In genomic region chr3:132130781-132131180, GRCm38 (mm10) we compare ENCODE assay signal across 29 mouse cellular contexts. TPM values are rescaled to one million over a fixed set of nuclear protein-coding genes. Genes with fewer than 3 reads are reported as not detected.
DNase-seq lines count a peak whose midpoint lies in the region; ATAC-seq and TF ChIP-seq lines count a peak whose summit lies in the region.
"Had no signal": no experiment of that assay in that cellular context is flagged by ENCODE, and none has a peak within 500 bp of the region (broad histone marks: within the 10 kb centered on the region; RNA-seq: fewer than 3 reads in every experiment).

No protein-coding gene starts in this region.

- no peak overlapping the region for H3K9ac ChIP-seq in liver, embryonic 16.5 days (ENCODE audit: low read depth, low read length)
- H3K9ac ChIP-seq: embryonic facial prominence, embryonic 12.5 days; embryonic facial prominence, embryonic 15.5 days; forebrain, postnatal 0 days; heart, embryonic 13.5 days; hindbrain, embryonic 12.5 days; hindbrain, embryonic 15.5 days had no signal

- no peaks in the 10 kb centered on the region for H3K79me3 ChIP-seq in C2C12 (ENCODE audit: low read depth)

- no peak overlapping the region for H3ac ChIP-seq in C2C12 (ENCODE audit: control insufficient read depth, insufficient read length, low read depth)

- WGBS in liver, embryonic 16.5 days (ENCODE audit: insufficient replicate concordance): 53% methylated on average over 3 of the region's 3 CpGs

- H3K27ac ChIP-seq in liver, embryonic 16.5 days (ENCODE audit: low read length): no peak overlapping the region
- H3K27ac ChIP-seq: embryonic facial prominence, embryonic 12.5 days; embryonic facial prominence, embryonic 15.5 days; heart, adult 2 months; heart, embryonic 10.5 days; heart, embryonic 13.5 days; hindbrain, embryonic 12.5 days; hindbrain, embryonic 15.5 days had no signal

- H3K9me3 ChIP-seq in liver, embryonic 16.5 days (replicated peaks; ENCODE audit: control insufficient read depth, low read length): no peaks in the 10 kb centered on the region
- H3K9me3 ChIP-seq: embryonic facial prominence, embryonic 12.5 days; embryonic facial prominence, embryonic 15.5 days; heart, embryonic 10.5 days; heart, embryonic 13.5 days; hindbrain, embryonic 12.5 days; hindbrain, embryonic 15.5 days had no signal

- no peaks in the 10 kb centered on the region for H3K27me3 ChIP-seq in liver, embryonic 16.5 days (ENCODE audit: control insufficient read depth, insufficient read depth, low read depth, low read length)
- H3K27me3 ChIP-seq in C2C12 (ENCODE audit: control insufficient read depth, insufficient read depth, insufficient read length): no peaks in the 10 kb centered on the region
- H3K27me3 ChIP-seq: CH12.LX; embryonic facial prominence, embryonic 12.5 days; embryonic facial prominence, embryonic 15.5 days; heart, embryonic 13.5 days; hindbrain, embryonic 12.5 days; hindbrain, embryonic 15.5 days; Patski had no signal

- no peak overlapping the region for H3K4me2 ChIP-seq in liver, embryonic 16.5 days (ENCODE audit: low read depth, low read length)
- H3K4me2 ChIP-seq: embryonic facial prominence, embryonic 12.5 days; embryonic facial prominence, embryonic 15.5 days; heart, embryonic 13.5 days; hindbrain, embryonic 12.5 days; hindbrain, embryonic 15.5 days had no signal

- TF ChIP-seq CTCF in C2C12 (IDR thresholded peaks at IDR 0.05; ENCODE audit: control insufficient read depth, insufficient read depth, insufficient read length): no peak

- no peak overlapping the region for H3K4me3 ChIP-seq in liver, embryonic 16.5 days (ENCODE audit: low read depth, low read length)
- no peak overlapping the region for H3K4me3 ChIP-seq in C2C12 (ENCODE audit: insufficient read depth, poor library complexity, severe bottlenecking)
- H3K4me3 ChIP-seq: embryonic facial prominence, embryonic 12.5 days; embryonic facial prominence, embryonic 15.5 days; heart, adult 2 months; heart, embryonic 10.5 days; heart, embryonic 13.5 days; hindbrain, embryonic 12.5 days; hindbrain, embryonic 15.5 days had no signal

- H3K4me1 ChIP-seq in liver, embryonic 16.5 days (ENCODE audit: control insufficient read depth, low read depth, low read length): no peaks in the 10 kb centered on the region
- H3K4me1 ChIP-seq: embryonic facial prominence, embryonic 15.5 days; heart, embryonic 10.5 days; heart, embryonic 13.5 days; hindbrain, embryonic 12.5 days; hindbrain, embryonic 15.5 days had no signal

- no peaks in the 10 kb centered on the region for H3K79me2 ChIP-seq in C2C12 (ENCODE audit: control insufficient read depth, insufficient read depth)

- ATAC-seq in liver, embryonic 16.5 days (ENCODE audit: low read depth): peak; percentile 39; the same call in 1 of the 2 replicates
- ATAC-seq in megakaryocyte progenitor cell, adult 5-6 weeks (replicated peaks; ENCODE audit: poor library complexity): peak; percentile 39; the same call in 1 of the 2 replicates
- ATAC-seq in activated CD4-positive, CD25-positive, alpha-beta regulatory T cell, adult 4 months: no peak
- ATAC-seq: forebrain, embryonic 14.5 days; Patski had no signal

- DNase-seq in liver (no peak), 3T3-L1 (ENCODE audit: low read depth, low spot score) (peak; percentile 2)
- DNase-seq in frontal cortex, adult 2 months (ENCODE audit: extremely low spot score in 1 of 2, low spot score in 1 of 2): no peak
- DNase-seq: adrenal gland, adult 2 months; adrenal gland, postnatal 14 days; cerebellum, adult 11 months; cerebellum, adult 2 months; cerebellum, adult 9-11 months; cerebellum, postnatal 25 days; forebrain, postnatal 0 days; gastrocnemius, postnatal 25 days; heart, adult 2 months; heart, postnatal 14 days had no signal

- H3K36me3 ChIP-seq in liver, embryonic 16.5 days (ENCODE audit: control insufficient read depth, insufficient read depth): no peaks in the 10 kb centered on the region
- H3K36me3 ChIP-seq in C2C12 (ENCODE audit: control insufficient read depth, insufficient read depth): no peaks in the 10 kb centered on the region
- H3K36me3 ChIP-seq: embryonic facial prominence, embryonic 12.5 days; embryonic facial prominence, embryonic 15.5 days; G1E; heart, embryonic 10.5 days; heart, embryonic 13.5 days; hindbrain, embryonic 12.5 days; hindbrain, embryonic 15.5 days had no signal

TF ChIP-seq in C2C12, 6 proteins besides CTCF, POLR2A, EP300 and RAD21:
- TF ChIP-seq CEBPB (IDR thresholded peaks at IDR 0.05; ENCODE audit: low read depth): peak; percentile 45
- no peak for TF ChIP-seq FOSL1 (IDR thresholded peaks at IDR 0.05; ENCODE audit: insufficient read depth, low read length, poor library complexity, severe bottlenecking)
- TF ChIP-seq MAX (IDR thresholded peaks at IDR 0.05): no peak
- no peak for TF ChIP-seq USF1 (IDR thresholded peaks at IDR 0.05; ENCODE audit: low read depth)

RNA-seq across cellular contexts. Expression of gene Dkk2, which starts 45.7 kb away (rescaled TPM):
- 0.28 and 0.35 TPM in 2 replicates for polyA plus RNA-seq in liver, embryonic 16.5 days (2015; fragmentation: Nextera tagmentation; extraction: Ambion mirVana)
- polyA plus RNA-seq in C2C12 (2012; fragmentation: generic; extraction: Trizol): 0.05 TPM
- total RNA-seq in megakaryocyte progenitor cell, adult 5-6 weeks (2015): not detected in 2 replicates
- total RNA-seq in megakaryocyte progenitor cell, adult 5-6 weeks (2017): not detected in 2 replicates
- polyA plus RNA-seq in activated CD4-positive, CD25-positive, alpha-beta regulatory T cell, adult 4 months (2017; shearing (Covaris generic)): not detected
- 0.59 and 0.70 TPM in 2 replicates for polyA plus RNA-seq in frontal cortex, adult 2 months (2012; rRNA removed)
- total RNA-seq: CH12.LX; common myeloid progenitor, adult 5-6 weeks; hematopoietic stem cell, adult 5-6 weeks had no signal
- polyA plus RNA-seq: G1E had no signal
